Mouse (Mus musculus): ENCODE results near the gene Bcam.

- TF ChIP-seq SMC3 (IDR thresholded peaks at IDR 0.05; ENCODE audit: low read depth, low read length): no peak
- no peak for TF ChIP-seq NELFE (IDR thresholded peaks at IDR 0.05; ENCODE audit: low read depth, low read length)
- no peak for TF ChIP-seq KAT2A (conservative IDR thresholded peaks at IDR 0.05; ENCODE audit: low read depth, low read length)
- TF ChIP-seq RAD21 (IDR thresholded peaks at IDR 0.05; ENCODE audit: low read depth, low read length): no peak
- no peak for TF ChIP-seq CTCF (IDR thresholded peaks at IDR 0.05 in 2 of 3, conservative IDR thresholded peaks at IDR 0.05 in 1 of 3; ENCODE audit: control insufficient read depth in 1 of 3, insufficient read depth in 1 of 3, low read depth in 2 of 3, low read length in 3 of 3, poor library complexity in 1 of 3, severe bottlenecking in 1 of 3)
- no peak for TF ChIP-seq EP300 (IDR thresholded peaks at IDR 0.05; ENCODE audit: low read depth in 1 of 2, low read length in 2 of 2)
- TF ChIP-seq POLR2A (IDR thresholded peaks at IDR 0.05; ENCODE audit: control insufficient read depth in 1 of 2, insufficient read depth in 1 of 2, low read depth in 1 of 2, low read length in 2 of 2, poor library complexity in 1 of 2): no peak
- no peak for TF ChIP-seq MEF2A (IDR thresholded peaks at IDR 0.05; ENCODE audit: extremely low read depth, insufficient replicate concordance, low read depth, low read length, poor library complexity, severe bottlenecking)
- no peak for TF ChIP-seq GABPA (IDR thresholded peaks at IDR 0.05; ENCODE audit: low read depth, low read length)
- TF ChIP-seq TCF12 (IDR thresholded peaks at IDR 0.05; ENCODE audit: low read depth, low read length): no peak
These were observed 1.8 kb downstream of the Bcam start for GRCm38 (mm10) chr7:19769001-19769400.
